Comparison of ENCODE assay signal across 9 mouse cellular contexts in genomic region chr9:44357207-44357606, GRCm38 (mm10). TPM values are rescaled to one million over a fixed set of nuclear protein-coding genes. Genes with fewer than 3 reads are reported as not detected.
DNase-seq lines count a peak whose midpoint lies in the region; ATAC-seq and TF ChIP-seq lines count a peak whose summit lies in the region.
"Had no signal": no experiment of that assay in that cellular context is flagged by ENCODE, and none has a peak within 500 bp of the region (broad histone marks: within the 10 kb centered on the region; RNA-seq: fewer than 3 reads in every experiment).

No protein-coding gene starts in this region.

- H3K36me3 ChIP-seq in forebrain, postnatal 0 days (ENCODE audit: insufficient read depth) = peaks cover 62% of the 10 kb centered on the region
- H3K36me3 ChIP-seq in forebrain, embryonic 15.5 days = peaks cover 73% of the 10 kb centered on the region
- peaks cover 61% of the 10 kb centered on the region for H3K36me3 ChIP-seq in thymus, adult 2 months (ENCODE audit: control insufficient read depth, insufficient read depth, low read length)
- peaks cover 76% of the 10 kb centered on the region for H3K36me3 ChIP-seq in liver, embryonic 12.5 days

- ATAC-seq in forebrain, postnatal 0 days = no peak
- ATAC-seq in forebrain, embryonic 15.5 days (replicated peaks) = no peak
- ATAC-seq in liver, embryonic 12.5 days = peak; percentile 36; the same call in 1 of the 2 replicates

- H3K27me3 ChIP-seq in forebrain, postnatal 0 days (ENCODE audit: insufficient read depth, low read length) = no peaks in the 10 kb centered on the region
- H3K27me3 ChIP-seq in forebrain, embryonic 15.5 days = no peaks in the 10 kb centered on the region
- H3K27me3 ChIP-seq in thymus, adult 2 months (ENCODE audit: control insufficient read depth, insufficient read depth, low read length) = no peaks in the 10 kb centered on the region
- H3K27me3 ChIP-seq in liver, embryonic 12.5 days (replicated peaks) = no peaks in the 10 kb centered on the region
- H3K27me3 ChIP-seq: neural tube, embryonic 13.5 days had no signal

- WGBS in forebrain, postnatal 0 days = 75% methylated on average over 4 of the region's 4 CpGs
- WGBS in forebrain, embryonic 15.5 days = 69% methylated on average over 4 of the region's 4 CpGs
- 64% methylated on average over 4 of the region's 4 CpGs for WGBS in thymus, adult 2 months
- 63% methylated on average over 4 of the region's 4 CpGs for WGBS in liver, embryonic 12.5 days (ENCODE audit: insufficient replicate concordance)

- H3K4me1 ChIP-seq in forebrain, postnatal 0 days (ENCODE audit: insufficient read depth) = peaks cover 6% of the 10 kb centered on the region
- H3K4me1 ChIP-seq in forebrain, embryonic 15.5 days = peaks cover 13% of the 10 kb centered on the region
- peaks cover 3% of the 10 kb centered on the region for H3K4me1 ChIP-seq in thymus, adult 2 months (replicated peaks; ENCODE audit: control insufficient read depth, insufficient read depth, low read length)
- H3K4me1 ChIP-seq in liver, embryonic 12.5 days = peaks cover 24% of the 10 kb centered on the region

- no peak overlapping the region for H3K4me2 ChIP-seq in forebrain, postnatal 0 days (ENCODE audit: low read depth)
- no peak overlapping the region for H3K4me2 ChIP-seq in forebrain, embryonic 15.5 days (replicated peaks)
- no peak overlapping the region for H3K4me2 ChIP-seq in liver, embryonic 12.5 days
- H3K4me2 ChIP-seq: neural tube, embryonic 13.5 days had no signal

- no peak for DNase-seq in forebrain, postnatal 0 days
- DNase-seq in thymus, adult 2 months = peak; percentile 47
- no peak for DNase-seq in thymus, adult 18-20 months
- DNase-seq in right cerebral cortex, postnatal 4 days = no peak
- no peak for DNase-seq in cerebellum, adult 11 months
- no peak for DNase-seq in layer of hippocampus, adult 9-10 months (ENCODE audit: low spot score)

- peak; percentile 58 for TF ChIP-seq CTCF in forebrain, postnatal 0 days (IDR thresholded peaks at IDR 0.05; ENCODE audit: low read depth)
- no peak for TF ChIP-seq CTCF in thymus, adult 2 months (IDR thresholded peaks at IDR 0.05; ENCODE audit: borderline replicate concordance, control insufficient read depth, extremely low read depth, insufficient read depth, low read length, poor library complexity)

- H3K4me3 ChIP-seq in forebrain, postnatal 0 days (ENCODE audit: low read depth, low read length) = no peak overlapping the region
- H3K4me3 ChIP-seq in forebrain, embryonic 15.5 days = no peak overlapping the region
- H3K4me3 ChIP-seq in thymus, adult 2 months (ENCODE audit: control insufficient read depth, insufficient read depth, low read length) = no peak overlapping the region
- no peak overlapping the region for H3K4me3 ChIP-seq in liver, embryonic 12.5 days
- H3K4me3 ChIP-seq: neural tube, embryonic 13.5 days had no signal

- H3K27ac ChIP-seq in forebrain, postnatal 0 days (ENCODE audit: low read depth, low read length) = no peak overlapping the region
- no peak overlapping the region for H3K27ac ChIP-seq in forebrain, embryonic 15.5 days (replicated peaks)
- H3K27ac ChIP-seq in thymus, adult 2 months (ENCODE audit: control insufficient read depth, insufficient read depth, low read length) = no peak overlapping the region
- H3K27ac ChIP-seq in liver, embryonic 12.5 days = no peak overlapping the region
- H3K27ac ChIP-seq: neural tube, embryonic 13.5 days had no signal

- TF ChIP-seq POLR2A in thymus, adult 2 months (IDR thresholded peaks at IDR 0.05; ENCODE audit: control insufficient read depth, extremely low read depth, insufficient read depth, low read length, poor library complexity) = no peak

- H3K9ac ChIP-seq in forebrain, postnatal 0 days = no peak overlapping the region
- no peak overlapping the region for H3K9ac ChIP-seq in forebrain, embryonic 15.5 days (replicated peaks)
- no peak overlapping the region for H3K9ac ChIP-seq in liver, embryonic 12.5 days
- H3K9ac ChIP-seq: neural tube, embryonic 13.5 days had no signal

- no peaks in the 10 kb centered on the region for H3K9me3 ChIP-seq in forebrain, postnatal 0 days (ENCODE audit: low read length)
- no peaks in the 10 kb centered on the region for H3K9me3 ChIP-seq in forebrain, embryonic 15.5 days
- H3K9me3 ChIP-seq in liver, embryonic 12.5 days (replicated peaks) = no peaks in the 10 kb centered on the region
- H3K9me3 ChIP-seq: neural tube, embryonic 13.5 days had no signal

RNA-seq across cellular contexts. Expression of gene Vps11, which starts 4.3 kb away (rescaled TPM):
- 37.6 and 39.1 TPM in 2 replicates for total RNA-seq in forebrain, postnatal 0 days (2014; rRNA removed)
- 36.2 and 39.9 TPM in 2 replicates for polyA plus RNA-seq in forebrain, postnatal 0 days (2015; fragmentation: Nextera tagmentation; extraction: Ambion mirVana)
- 38.4 and 42.3 TPM in 2 replicates for polyA plus RNA-seq in forebrain, embryonic 15.5 days (2015; fragmentation: Nextera tagmentation; extraction: Ambion mirVana)
- polyA plus RNA-seq in thymus, adult 2 months (2012; rRNA removed) = 37.9 and 40.8 TPM in 2 replicates
- polyA plus RNA-seq in liver, embryonic 12.5 days (2016; fragmentation: Nextera tagmentation; extraction: Ambion mirVana) = 17.0 and 19.0 TPM in 2 replicates

RNA-seq across cellular contexts. Expression of gene Hmbs, which starts 13.2 kb away (rescaled TPM):
- total RNA-seq in forebrain, postnatal 0 days (2014; rRNA removed) = 38.1 and 38.6 TPM in 2 replicates
- polyA plus RNA-seq in forebrain, postnatal 0 days (2015; fragmentation: Nextera tagmentation; extraction: Ambion mirVana) = 53.3 and 55.0 TPM in 2 replicates
- 66.3 and 71.2 TPM in 2 replicates for polyA plus RNA-seq in forebrain, embryonic 15.5 days (2015; fragmentation: Nextera tagmentation; extraction: Ambion mirVana)
- polyA plus RNA-seq in thymus, adult 2 months (2012; rRNA removed) = 40.7 and 42.2 TPM in 2 replicates
- 1,354 and 1,355 TPM in 2 replicates for polyA plus RNA-seq in liver, embryonic 12.5 days (2016; fragmentation: Nextera tagmentation; extraction: Ambion mirVana)

RNA-seq across cellular contexts. Expression of gene Hyou1, which starts 22.1 kb away (rescaled TPM):
- total RNA-seq in forebrain, postnatal 0 days (2014; rRNA removed) = 51.8 and 59.0 TPM in 2 replicates
- polyA plus RNA-seq in forebrain, postnatal 0 days (2015; fragmentation: Nextera tagmentation; extraction: Ambion mirVana) = 14.0 and 17.4 TPM in 2 replicates
- polyA plus RNA-seq in forebrain, embryonic 15.5 days (2015; fragmentation: Nextera tagmentation; extraction: Ambion mirVana) = 21.6 and 22.0 TPM in 2 replicates
- polyA plus RNA-seq in thymus, adult 2 months (2012; rRNA removed) = 74.4 and 75.5 TPM in 2 replicates
- 24.4 and 26.4 TPM in 2 replicates for polyA plus RNA-seq in liver, embryonic 12.5 days (2016; fragmentation: Nextera tagmentation; extraction: Ambion mirVana)

RNA-seq across cellular contexts. Expression of gene H2afx, which starts 22.7 kb away (rescaled TPM):
- total RNA-seq in forebrain, postnatal 0 days (2014; rRNA removed) = 97.8 and 109 TPM in 2 replicates
- 143 and 149 TPM in 2 replicates for polyA plus RNA-seq in forebrain, postnatal 0 days (2015; fragmentation: Nextera tagmentation; extraction: Ambion mirVana)
- polyA plus RNA-seq in forebrain, embryonic 15.5 days (2015; fragmentation: Nextera tagmentation; extraction: Ambion mirVana) = 232 and 253 TPM in 2 replicates
- 891 and 1,033 TPM in 2 replicates for polyA plus RNA-seq in thymus, adult 2 months (2012; rRNA removed)
- 233 and 239 TPM in 2 replicates for polyA plus RNA-seq in liver, embryonic 12.5 days (2016; fragmentation: Nextera tagmentation; extraction: Ambion mirVana)

RNA-seq across cellular contexts. Expression of gene Dpagt1, which starts 31.4 kb away (rescaled TPM):
- total RNA-seq in forebrain, postnatal 0 days (2014; rRNA removed) = 17.7 and 18.3 TPM in 2 replicates
- 30.1 and 30.6 TPM in 2 replicates for polyA plus RNA-seq in forebrain, postnatal 0 days (2015; fragmentation: Nextera tagmentation; extraction: Ambion mirVana)
- 32.2 and 32.5 TPM in 2 replicates for polyA plus RNA-seq in forebrain, embryonic 15.5 days (2015; fragmentation: Nextera tagmentation; extraction: Ambion mirVana)
- polyA plus RNA-seq in thymus, adult 2 months (2012; rRNA removed) = 47.9 and 49.5 TPM in 2 replicates
- 21.9 and 24.0 TPM in 2 replicates for polyA plus RNA-seq in liver, embryonic 12.5 days (2016; fragmentation: Nextera tagmentation; extraction: Ambion mirVana)

Comparison
In these comparisons a context has a peak if more than half of its experiments do, and no peak if none do; other contexts are left out.
1. RNA of gene Hmbs, which starts 13.2 kb away (polyA plus RNA-seq): 1,354 to 1,355 TPM in liver, embryonic 12.5 days; 66.3 to 71.2 TPM in forebrain, embryonic 15.5 days, 53.3 to 55.0 TPM in forebrain, postnatal 0 days and 40.7 to 42.2 TPM in thymus, adult 2 months; every median in the first group is over 10 times any median in the second.